Mouse (Mus musculus) E14TG2a.4 (cell line): ENCODE results near the gene Lbh.

Source experiments
- CTCF ChIP-seq: conservative IDR thresholded peaks from 2 replicates; pipeline ENCODE4 v1.5.1; 2014; ENCODE audit warnings: low read length
- POU5F1 ChIP-seq: IDR thresholded peaks from 2 replicates; pipeline ENCODE4 v1.6.1; 2014; ENCODE audit warnings: low read length, borderline replicate concordance

- TF ChIP-seq CTCF: no peak
- TF ChIP-seq POU5F1: no peak
Observed at GRCm38 (mm10) chr17:72901705-72902104, 16.4 kb upstream of the Lbh start.
